Mouse (Mus musculus) lung, postnatal 36 days (tissue): Measurements from ENCODE around the gene Batf.
A peak's percentile ranks its signal among the peaks of the same experiment; 100 is the strongest.
"Not testable (repeated sequence)": the region's sequence is repeated elsewhere in the genome, so short reads cannot be mapped to it uniquely, and the experiment has no call there.

Experiments used
- DNase-seq: peaks from one replicate; pipeline ENCODE4 v3.0.0; 2022; ENCODE audit warnings: mixed read lengths

Gene Batf

GRCm38 (mm10) chr12:85686466-85687216, at the start of gene Batf:
Gene Batf, plus strand, starts transcription at chr12:85686669.
- DNase-seq: peak; percentile 62

- no peak for DNase-seq
These were observed 48.5 kb upstream of the Batf start for GRCm38 (mm10) chr12:85637932-85638331.

GRCm38 (mm10) chr12:85638541-85639325, 47.7 kb upstream of the Batf start:
- no peak for DNase-seq

GRCm38 (mm10) chr12:85639326-85640008, 47.0 kb upstream of the Batf start:
- DNase-seq: peak; percentile 94

GRCm38 (mm10) chr12:85640852-85641563, 45.5 kb upstream of the Batf start:
- peak; percentile 59 for DNase-seq

- DNase-seq: no peak
These were observed 44.9 kb upstream of the Batf start for GRCm38 (mm10) chr12:85641564-85641931.

GRCm38 (mm10) chr12:85643735-85644134, 42.7 kb upstream of the Batf start:
- DNase-seq: peak; percentile 33

- DNase-seq: peak; percentile 83
These were observed 40.8 kb upstream of the Batf start for GRCm38 (mm10) chr12:85645664-85646063.

GRCm38 (mm10) chr12:85647346-85647745, 39.1 kb upstream of the Batf start:
- DNase-seq: peak; percentile 65

GRCm38 (mm10) chr12:85647955-85648354, 38.5 kb upstream of the Batf start:
- no peak for DNase-seq

GRCm38 (mm10) chr12:85659319-85659718, 27.1 kb upstream of the Batf start:
- DNase-seq: peak; percentile 58

GRCm38 (mm10) chr12:85660855-85661254, 25.6 kb upstream of the Batf start:
- DNase-seq: no peak

GRCm38 (mm10) chr12:85662232-85662631, 24.2 kb upstream of the Batf start:
- DNase-seq: not testable (repeated sequence)

- peak; percentile 85 for DNase-seq
These were observed 23.6 kb upstream of the Batf start for GRCm38 (mm10) chr12:85662896-85663295.

- no peak for DNase-seq
These were observed 20.4 kb upstream of the Batf start for GRCm38 (mm10) chr12:85666112-85666511.

GRCm38 (mm10) chr12:85667071-85667470, 19.4 kb upstream of the Batf start:
- no peak for DNase-seq

- DNase-seq: no peak
These were observed 17.8 kb upstream of the Batf start for GRCm38 (mm10) chr12:85668696-85669095.

GRCm38 (mm10) chr12:85670080-85670479, 16.4 kb upstream of the Batf start:
- DNase-seq: no peak

- DNase-seq: no peak
These were observed 12.6 kb upstream of the Batf start for GRCm38 (mm10) chr12:85673914-85674313.

- DNase-seq: no peak
These were observed 7.4 kb upstream of the Batf start for GRCm38 (mm10) chr12:85679117-85679516.

GRCm38 (mm10) chr12:85679808-85680207, 6.7 kb upstream of the Batf start:
- DNase-seq: no peak

- DNase-seq: no peak
These were observed 4.1 kb upstream of the Batf start for GRCm38 (mm10) chr12:85682328-85682727.
